8 mouse cellular contexts compared by ENCODE assay signal in the genomic region with DNA sequence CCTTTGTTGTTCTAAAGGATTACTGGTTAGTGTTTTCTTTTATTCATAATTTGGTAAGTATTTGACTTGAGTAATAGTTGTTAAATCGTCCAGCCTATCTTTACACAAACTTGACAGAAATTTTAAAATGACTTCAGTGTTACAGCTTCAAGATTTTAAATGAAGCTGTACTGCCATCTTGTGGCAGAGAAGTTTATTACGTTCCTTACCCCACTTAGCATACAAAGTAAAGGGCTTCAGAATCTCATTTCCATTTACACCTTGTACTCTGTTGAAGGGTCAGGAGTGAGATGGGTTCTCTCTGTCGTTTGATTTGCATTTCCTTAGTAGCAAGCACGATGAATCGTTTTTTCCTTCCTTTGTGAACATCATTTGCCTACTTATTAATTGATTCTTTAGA. TPM values are rescaled to one million over a fixed set of nuclear protein-coding genes. Genes with fewer than 3 reads are reported as not detected.
A peak's percentile ranks its signal among the peaks of the same experiment; 100 is the strongest.
DNase-seq lines count a peak whose midpoint lies in the region; ATAC-seq and TF ChIP-seq lines count a peak whose summit lies in the region.

No protein-coding gene starts in this region.

- H3K9ac ChIP-seq in heart, adult 2 months (ENCODE audit: low read depth, low read length), result no peak overlapping the region
- H3K9ac ChIP-seq in heart, embryonic 11.5 days (ENCODE audit: low read depth, low read length), result no peak overlapping the region
- no peak overlapping the region for H3K9ac ChIP-seq in neural tube, embryonic 14.5 days (replicated peaks; ENCODE audit: low read depth, low read length)

- DNase-seq in heart, adult 2 months, result no peak
- DNase-seq in testis, postnatal 10 days (ENCODE audit: low spot score), result peak; percentile 47
- no peak for DNase-seq in testis, postnatal 14 days (ENCODE audit: low spot score)
- peak; percentile 68 for DNase-seq in embryo, embryonic 10 days (ENCODE audit: low spot score)
- DNase-seq in kidney, postnatal 36 days, result peak; percentile 41 to 58
- no peak for DNase-seq in gastrocnemius, postnatal 4 days (ENCODE audit: low spot score in 2 of 2)

- no peaks in the 10 kb centered on the region for H3K36me3 ChIP-seq in heart, adult 2 months (ENCODE audit: control insufficient read depth, insufficient read depth, low read length)
- no peaks in the 10 kb centered on the region for H3K36me3 ChIP-seq in heart, embryonic 11.5 days (ENCODE audit: control insufficient read depth, insufficient read depth, low read length)
- H3K36me3 ChIP-seq in neural tube, embryonic 14.5 days (ENCODE audit: control insufficient read depth, insufficient read depth, low read length), result no peaks in the 10 kb centered on the region

- peak; percentile 79 for TF ChIP-seq CTCF in heart, adult 2 months (IDR thresholded peaks at IDR 0.05)

- H3K4me1 ChIP-seq in heart, adult 2 months (ENCODE audit: control insufficient read depth, insufficient read depth, low read length), result no peaks in the 10 kb centered on the region
- no peaks in the 10 kb centered on the region for H3K4me1 ChIP-seq in heart, embryonic 11.5 days (ENCODE audit: control insufficient read depth, insufficient read depth, low read length)
- no peaks in the 10 kb centered on the region for H3K4me1 ChIP-seq in neural tube, embryonic 14.5 days (ENCODE audit: control insufficient read depth, insufficient read depth, low read length)

- TF ChIP-seq EP300 in heart, adult 2 months (IDR thresholded peaks at IDR 0.05; ENCODE audit: insufficient read depth, low read depth, low read length), result no peak

- 3% methylated on average over 5 of the region's 5 CpGs for WGBS in heart, adult 2 months
- WGBS in heart, embryonic 11.5 days (ENCODE audit: insufficient replicate concordance), result 3% methylated on average over 5 of the region's 5 CpGs
- WGBS in neural tube, embryonic 14.5 days, result 7% methylated on average over 5 of the region's 5 CpGs

- H3K4me3 ChIP-seq in heart, adult 2 months, result no peak overlapping the region
- no peak overlapping the region for H3K4me3 ChIP-seq in heart, embryonic 11.5 days (ENCODE audit: low read depth, low read length)
- no peak overlapping the region for H3K4me3 ChIP-seq in neural tube, embryonic 14.5 days (ENCODE audit: low read depth, low read length)

- H3K27me3 ChIP-seq in heart, adult 2 months (ENCODE audit: control insufficient read depth, insufficient read depth, low read length), result no peaks in the 10 kb centered on the region
- no peaks in the 10 kb centered on the region for H3K27me3 ChIP-seq in heart, embryonic 11.5 days (ENCODE audit: control insufficient read depth, insufficient read depth, low read length)
- H3K27me3 ChIP-seq in neural tube, embryonic 14.5 days (ENCODE audit: control insufficient read depth, insufficient read depth, low read length), result no peaks in the 10 kb centered on the region

- no peak for ATAC-seq in heart, embryonic 11.5 days (replicated peaks; ENCODE audit: insufficient number of reproducible peaks, low FRiP score, low TSS enrichment)
- ATAC-seq in neural tube, embryonic 14.5 days (ENCODE audit: low read depth), result peak; percentile 66

- H3K27ac ChIP-seq in heart, adult 2 months, result no peak overlapping the region
- no peak overlapping the region for H3K27ac ChIP-seq in heart, embryonic 11.5 days (ENCODE audit: low read depth, low read length)
- no peak overlapping the region for H3K27ac ChIP-seq in neural tube, embryonic 14.5 days (ENCODE audit: low read depth, low read length)

- no peaks in the 10 kb centered on the region for H3K79me2 ChIP-seq in heart, adult 2 months (replicated peaks; ENCODE audit: control insufficient read depth, insufficient read depth, low read length)

- intact Hi-C loops in heart, adult 2 months (cut with DNase I), result no loop called here

- TF ChIP-seq POLR2A in heart, adult 2 months (IDR thresholded peaks at IDR 0.05; ENCODE audit: insufficient read depth, low read depth, low read length), result no peak

- H3K9me3 ChIP-seq in heart, embryonic 11.5 days (replicated peaks; ENCODE audit: control insufficient read depth, low read length), result no peaks in the 10 kb centered on the region
- no peaks in the 10 kb centered on the region for H3K9me3 ChIP-seq in neural tube, embryonic 14.5 days (ENCODE audit: control insufficient read depth, low read length)

- no peak overlapping the region for H3K4me2 ChIP-seq in heart, embryonic 11.5 days
- H3K4me2 ChIP-seq in neural tube, embryonic 14.5 days (ENCODE audit: low read depth, low read length), result no peak overlapping the region

RNA-seq across cellular contexts. Expression of a gene that starts 14.9 kb away (rescaled TPM):
- total RNA-seq in heart, adult 2 months (2021), result not detected
- not detected in 2 replicates for polyA plus RNA-seq in heart, adult 2 months (2012; rRNA removed)
- not detected in 2 replicates for polyA plus RNA-seq in heart, embryonic 11.5 days (2014; fragmentation: Nextera tagmentation; extraction: Ambion mirVana)
- not detected in 2 replicates for polyA plus RNA-seq in neural tube, embryonic 14.5 days (2014; fragmentation: Nextera tagmentation; extraction: Ambion mirVana)
- total RNA-seq in gastrocnemius, postnatal 4 days (2021), result not detected

RNA-seq across cellular contexts. Expression of a gene that starts 24.9 kb away (rescaled TPM):
- not detected for total RNA-seq in heart, adult 2 months (2021)
- not detected in 2 replicates for polyA plus RNA-seq in heart, adult 2 months (2012; rRNA removed)
- not detected in 2 replicates for polyA plus RNA-seq in heart, embryonic 11.5 days (2014; fragmentation: Nextera tagmentation; extraction: Ambion mirVana)
- not detected in 2 replicates for polyA plus RNA-seq in neural tube, embryonic 14.5 days (2014; fragmentation: Nextera tagmentation; extraction: Ambion mirVana)
- total RNA-seq in gastrocnemius, postnatal 4 days (2021), result not detected

RNA-seq across cellular contexts. Expression of a gene that starts 40.0 kb away (rescaled TPM):
- total RNA-seq in heart, adult 2 months (2021), result not detected
- not detected in 2 replicates for polyA plus RNA-seq in heart, adult 2 months (2012; rRNA removed)
- polyA plus RNA-seq in heart, embryonic 11.5 days (2014; fragmentation: Nextera tagmentation; extraction: Ambion mirVana), result not detected in 2 replicates
- polyA plus RNA-seq in neural tube, embryonic 14.5 days (2014; fragmentation: Nextera tagmentation; extraction: Ambion mirVana), result not detected in 2 replicates
- total RNA-seq in gastrocnemius, postnatal 4 days (2021), result not detected

RNA-seq across cellular contexts. Expression of a gene that starts 47.2 kb away (rescaled TPM):
- not detected for total RNA-seq in heart, adult 2 months (2021)
- not detected in 2 replicates for polyA plus RNA-seq in heart, adult 2 months (2012; rRNA removed)
- polyA plus RNA-seq in heart, embryonic 11.5 days (2014; fragmentation: Nextera tagmentation; extraction: Ambion mirVana), result not detected in 2 replicates
- polyA plus RNA-seq in neural tube, embryonic 14.5 days (2014; fragmentation: Nextera tagmentation; extraction: Ambion mirVana), result not detected in 2 replicates
- total RNA-seq in gastrocnemius, postnatal 4 days (2021), result not detected

Comparison
In these comparisons a context has a peak if more than half of its experiments do, and no peak if none do; other contexts are left out.
1. DNase-seq: peak in testis, postnatal 10 days (single experiment), embryo, embryonic 10 days (single experiment) and kidney, postnatal 36 days (2 of 2); none in heart, adult 2 months (0 of 2), testis, postnatal 14 days (single experiment) and gastrocnemius, postnatal 4 days (0 of 2).